Mouse (Mus musculus): ENCODE measurements around the gene Rab17. TPM values are rescaled to one million over a fixed set of nuclear protein-coding genes. Genes with fewer than 3 reads are reported as not detected.
A peak's percentile ranks its signal among the peaks of the same experiment; 100 is the strongest.

Gene Rab17
- total and polyA plus RNA-seq, 2 experiments, result 14.7 to 20.7 TPM

- 1% methylated on average over 41 of the region's 41 CpGs for WGBS
- Histone ChIP-seq H3K27me3 (ENCODE audit: control insufficient read depth, insufficient read depth, low read length) (peaks cover 4% of the 10 kb centered on the region; the same call in 1 of the 2 replicates), H3K9ac (ENCODE audit: low read depth, low read length) (peak overlapping the region; percentile 79), H3K36me3 (ENCODE audit: control insufficient read depth, insufficient read depth, low read length) (no peaks in the 10 kb centered on the region), H3K79me2 (ENCODE audit: control insufficient read depth, insufficient read depth, low read length) (no peaks in the 10 kb centered on the region), H3K4me3 (ENCODE audit: insufficient read depth, low read depth, low read length) (peak overlapping the region; percentile 95), H3K27ac (replicated peaks; ENCODE audit: insufficient read depth, low read depth, low read length) (no peak overlapping the region), H3K4me1 (ENCODE audit: control insufficient read depth, insufficient read depth, low read length) (peaks cover 2% of the 10 kb centered on the region; the same call in 1 of the 2 replicates)
- no peak for DNase-seq (ENCODE audit: extremely low read depth, low read depth, low spot score)
- TF ChIP-seq CTCF (IDR thresholded peaks at IDR 0.05; ENCODE audit: low read depth, low read length) (no peak), POLR2A (IDR thresholded peaks at IDR 0.05; ENCODE audit: extremely low read depth, insufficient read depth, low read length) (no peak)
Measured at GRCm38 (mm10) chr1:90998891-90999611, 29.6 kb upstream of the Rab17 start.

GRCm38 (mm10) chr1:90998268-90998890 is 28.9 kb upstream of the Rab17 start, which contains the start of gene Lrrfip1:
Gene Lrrfip1, plus strand, starts transcription at chr1:90998737.
- H3K4me1 ChIP-seq (ENCODE audit: control insufficient read depth, insufficient read depth, low read length), result peaks cover 2% of the 10 kb centered on the region; the same call in 1 of the 2 replicates
- peak within 1 kb of the TSS; percentile 95 for H3K4me3 ChIP-seq (ENCODE audit: insufficient read depth, low read depth, low read length)
- H3K9ac ChIP-seq (ENCODE audit: low read depth, low read length), result peak within 1 kb of the TSS; percentile 79
- H3K36me3 ChIP-seq (ENCODE audit: control insufficient read depth, insufficient read depth, low read length), result no peaks in the 10 kb centered on the region
- TF ChIP-seq CTCF (IDR thresholded peaks at IDR 0.05; ENCODE audit: low read depth, low read length), result no peak
- no peak for DNase-seq (ENCODE audit: extremely low read depth, low read depth, low spot score)
- no peak within 1 kb of the TSS for H3K27ac ChIP-seq (replicated peaks; ENCODE audit: insufficient read depth, low read depth, low read length)
- no peaks in the 10 kb centered on the region for H3K79me2 ChIP-seq (ENCODE audit: control insufficient read depth, insufficient read depth, low read length)
- 3% methylated on average over 59 of the region's 59 CpGs for WGBS
- H3K27me3 ChIP-seq (ENCODE audit: control insufficient read depth, insufficient read depth, low read length), result peaks cover 4% of the 10 kb centered on the region; the same call in 1 of the 2 replicates

GRCm38 (mm10) chr1:90997641-90998040 is 28.2 kb upstream of the Rab17 start:
- H3K27ac ChIP-seq (replicated peaks; ENCODE audit: insufficient read depth, low read depth, low read length), result no peak overlapping the region
- H3K4me1 ChIP-seq (ENCODE audit: control insufficient read depth, insufficient read depth, low read length), result peaks cover 2% of the 10 kb centered on the region; the same call in 1 of the 2 replicates
- peaks cover 4% of the 10 kb centered on the region; the same call in 1 of the 2 replicates for H3K27me3 ChIP-seq (ENCODE audit: control insufficient read depth, insufficient read depth, low read length)
- DNase-seq (ENCODE audit: extremely low read depth, low read depth, low spot score), result no peak
- 91% methylated on average over 5 of the region's 5 CpGs for WGBS
- TF ChIP-seq POLR2A (IDR thresholded peaks at IDR 0.05; ENCODE audit: extremely low read depth, insufficient read depth, low read length), result no peak
- TF ChIP-seq CTCF (IDR thresholded peaks at IDR 0.05; ENCODE audit: low read depth, low read length), result no peak
- H3K4me3 ChIP-seq (ENCODE audit: insufficient read depth, low read depth, low read length), result no peak overlapping the region
- H3K9ac ChIP-seq (ENCODE audit: low read depth, low read length), result no peak overlapping the region
- H3K36me3 ChIP-seq (ENCODE audit: control insufficient read depth, insufficient read depth, low read length), result no peaks in the 10 kb centered on the region
- no peaks in the 10 kb centered on the region for H3K79me2 ChIP-seq (ENCODE audit: control insufficient read depth, insufficient read depth, low read length)

DNA sequence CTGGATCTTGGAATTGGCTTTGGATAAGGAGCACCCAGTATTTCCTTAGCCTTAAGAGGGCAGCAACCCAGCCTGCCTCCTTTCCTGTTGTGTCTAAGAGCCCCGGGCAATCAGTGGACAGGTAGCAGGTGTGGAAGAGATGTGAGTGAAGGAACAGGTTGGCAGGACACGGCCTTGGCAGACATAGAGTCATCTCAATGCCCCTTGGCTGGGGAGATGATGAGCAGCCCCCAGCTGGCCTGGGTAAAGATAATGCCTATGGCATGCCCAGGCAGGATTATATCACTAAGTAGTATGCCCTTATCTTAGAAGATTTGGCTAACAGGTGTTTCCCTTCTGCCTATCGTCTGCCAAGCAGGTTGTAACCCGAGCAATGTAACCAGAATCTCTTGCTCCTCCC is 27.7 kb upstream of the Rab17 start:
- no peak overlapping the region for H3K9ac ChIP-seq (ENCODE audit: low read depth, low read length)
- TF ChIP-seq POLR2A (IDR thresholded peaks at IDR 0.05; ENCODE audit: extremely low read depth, insufficient read depth, low read length) (no peak), CTCF (IDR thresholded peaks at IDR 0.05; ENCODE audit: low read depth, low read length) (no peak)
- H3K79me2 ChIP-seq (ENCODE audit: control insufficient read depth, insufficient read depth, low read length), result no peaks in the 10 kb centered on the region
- WGBS, result 85% methylated on average over 4 of the region's 4 CpGs
- H3K27ac ChIP-seq (replicated peaks; ENCODE audit: insufficient read depth, low read depth, low read length), result no peak overlapping the region
- no peaks in the 10 kb centered on the region for H3K36me3 ChIP-seq (ENCODE audit: control insufficient read depth, insufficient read depth, low read length)
- H3K4me1 ChIP-seq (ENCODE audit: control insufficient read depth, insufficient read depth, low read length), result peaks cover 2% of the 10 kb centered on the region; the same call in 1 of the 2 replicates
- DNase-seq (ENCODE audit: extremely low read depth, low read depth, low spot score), result no peak
- no peak overlapping the region for H3K4me3 ChIP-seq (ENCODE audit: insufficient read depth, low read depth, low read length)
- peaks cover 4% of the 10 kb centered on the region; the same call in 1 of the 2 replicates for H3K27me3 ChIP-seq (ENCODE audit: control insufficient read depth, insufficient read depth, low read length)

- H3K4me3 ChIP-seq (ENCODE audit: insufficient read depth, low read depth, low read length), result no peak overlapping the region
- DNase-seq (ENCODE audit: extremely low read depth, low read depth, low spot score), result no peak
- no peaks in the 10 kb centered on the region for H3K4me1 ChIP-seq (ENCODE audit: control insufficient read depth, insufficient read depth, low read length)
- no peak for TF ChIP-seq CTCF (IDR thresholded peaks at IDR 0.05; ENCODE audit: low read depth, low read length)
- no peak for TF ChIP-seq POLR2A (IDR thresholded peaks at IDR 0.05; ENCODE audit: extremely low read depth, insufficient read depth, low read length)
- peaks cover 4% of the 10 kb centered on the region; the same call in 1 of the 2 replicates for H3K27me3 ChIP-seq (ENCODE audit: control insufficient read depth, insufficient read depth, low read length)
- no peaks in the 10 kb centered on the region for H3K79me2 ChIP-seq (ENCODE audit: control insufficient read depth, insufficient read depth, low read length)
- no peaks in the 10 kb centered on the region for H3K36me3 ChIP-seq (ENCODE audit: control insufficient read depth, insufficient read depth, low read length)
- no peak overlapping the region for H3K27ac ChIP-seq (replicated peaks; ENCODE audit: insufficient read depth, low read depth, low read length)
- H3K9ac ChIP-seq (ENCODE audit: low read depth, low read length), result no peak overlapping the region
- WGBS, result 100% methylated on average over 1 of the region's 1 CpGs
Measured at GRCm38 (mm10) chr1:90995916-90996315, 26.5 kb upstream of the Rab17 start.

All from liver, adult 2 months (tissue).